Mouse (Mus musculus): ENCODE measurements at regions not wholly inside any gene's neighbourhood (a gene's known extent, or its start where the extent isn't known, plus 50 kb on each side); places are given as distances from the start of the nearest gene placed in this dataset.

GRCm38 (mm10) chr16:51718695-51719094 lies 312.3 kb upstream of the Cblb start:
- no peaks in the 10 kb centered on the region for H3K4me1 ChIP-seq (replicated peaks)
- H3K27ac ChIP-seq, result no peak overlapping the region
- H3K36me3 ChIP-seq, result no peaks in the 10 kb centered on the region
- H3K4me3 ChIP-seq (replicated peaks), result no peak overlapping the region
- H3K9ac ChIP-seq, result no peak overlapping the region
- ATAC-seq, result no peak
- H3K27me3 ChIP-seq (replicated peaks), result no peaks in the 10 kb centered on the region
- no peak overlapping the region for H3K4me2 ChIP-seq (replicated peaks)
- no peaks in the 10 kb centered on the region for H3K9me3 ChIP-seq
- 58% methylated on average over 2 of the region's 2 CpGs for WGBS

GRCm38 (mm10) chr16:51719637-51720036 lies 311.4 kb upstream of the Cblb start:
- H3K4me1 ChIP-seq (replicated peaks), result no peaks in the 10 kb centered on the region

GRCm38 (mm10) chr16:51722682-51723081 lies 308.3 kb upstream of the Cblb start:
- Histone ChIP-seq H3K9me3 (no peaks in the 10 kb centered on the region), H3K4me2 (replicated peaks) (no peak overlapping the region)
- 36% methylated on average over 4 of the region's 4 CpGs for WGBS

More at GRCm38 (mm10) chr16:51719637-51720036, 311.4 kb upstream of the Cblb start:
- no peaks in the 10 kb centered on the region for H3K9me3 ChIP-seq
- H3K36me3 ChIP-seq, result no peaks in the 10 kb centered on the region
- no peaks in the 10 kb centered on the region for H3K27me3 ChIP-seq (replicated peaks)
- no peak overlapping the region for H3K9ac ChIP-seq
- H3K27ac ChIP-seq, result no peak overlapping the region
- WGBS, result 81% methylated on average over 2 of the region's 2 CpGs
- H3K4me2 ChIP-seq (replicated peaks), result no peak overlapping the region
- no peak for ATAC-seq
- no peak overlapping the region for H3K4me3 ChIP-seq (replicated peaks)

GRCm38 (mm10) chr16:51741875-51742274 lies 289.1 kb upstream of the Cblb start:
- no peak overlapping the region for H3K9ac ChIP-seq
- H3K36me3 ChIP-seq, result no peaks in the 10 kb centered on the region
- ATAC-seq, result peak; percentile 89
- H3K4me1 ChIP-seq (replicated peaks), result no peaks in the 10 kb centered on the region
- H3K9me3 ChIP-seq, result no peaks in the 10 kb centered on the region
- H3K4me3 ChIP-seq (replicated peaks), result no peak overlapping the region
- 71% methylated on average over 2 of the region's 2 CpGs for WGBS
- H3K27ac ChIP-seq, result no peak overlapping the region
- no peaks in the 10 kb centered on the region for H3K27me3 ChIP-seq (replicated peaks)
- no peak overlapping the region for H3K4me2 ChIP-seq (replicated peaks)

More at GRCm38 (mm10) chr16:51722682-51723081, 308.3 kb upstream of the Cblb start:
- Histone ChIP-seq H3K27me3 (replicated peaks) (no peaks in the 10 kb centered on the region), H3K36me3 (no peaks in the 10 kb centered on the region), H3K27ac (no peak overlapping the region), H3K4me1 (replicated peaks) (no peaks in the 10 kb centered on the region), H3K9ac (no peak overlapping the region), H3K4me3 (replicated peaks) (no peak overlapping the region)
- ATAC-seq, result no peak

GRCm38 (mm10) chr16:51751878-51752277 lies 279.1 kb upstream of the Cblb start:
- 52% methylated on average over 7 of the region's 7 CpGs for WGBS
- Histone ChIP-seq H3K36me3 (no peaks in the 10 kb centered on the region), H3K9ac (no peak overlapping the region), H3K27ac (no peak overlapping the region), H3K9me3 (no peaks in the 10 kb centered on the region), H3K4me3 (replicated peaks) (no peak overlapping the region), H3K4me2 (replicated peaks) (no peak overlapping the region), H3K4me1 (replicated peaks) (no peaks in the 10 kb centered on the region), H3K27me3 (replicated peaks) (no peaks in the 10 kb centered on the region)
- ATAC-seq, result no peak

- Histone ChIP-seq H3K9me3 (no peaks in the 10 kb centered on the region), H3K4me1 (replicated peaks) (no peaks in the 10 kb centered on the region), H3K36me3 (no peaks in the 10 kb centered on the region), H3K9ac (no peak overlapping the region), H3K4me2 (replicated peaks) (no peak overlapping the region), H3K4me3 (replicated peaks) (no peak overlapping the region), H3K27ac (no peak overlapping the region), H3K27me3 (replicated peaks) (no peaks in the 10 kb centered on the region)
- no peak for ATAC-seq
- 53% methylated on average over 9 of the region's 9 CpGs for WGBS
These were observed 272.4 kb upstream of the Cblb start for GRCm38 (mm10) chr16:51758361-51759227.

- H3K4me2 ChIP-seq (replicated peaks), result no peak overlapping the region
- 45% methylated on average over 4 of the region's 4 CpGs for WGBS
- no peak overlapping the region for H3K27ac ChIP-seq
- H3K9me3 ChIP-seq, result no peaks in the 10 kb centered on the region
- no peak for ATAC-seq
- no peak overlapping the region for H3K9ac ChIP-seq
- no peaks in the 10 kb centered on the region for H3K27me3 ChIP-seq (replicated peaks)
- H3K4me3 ChIP-seq (replicated peaks), result no peak overlapping the region
- H3K36me3 ChIP-seq, result no peaks in the 10 kb centered on the region
- H3K4me1 ChIP-seq (replicated peaks), result no peaks in the 10 kb centered on the region
These were observed 271.8 kb upstream of the Cblb start for GRCm38 (mm10) chr16:51759228-51759647.

- H3K9ac ChIP-seq, result no peak overlapping the region
- H3K4me2 ChIP-seq (replicated peaks), result no peak overlapping the region
- no peak for ATAC-seq
- H3K36me3 ChIP-seq, result no peaks in the 10 kb centered on the region
- no peak overlapping the region for H3K4me3 ChIP-seq (replicated peaks)
- 59% methylated on average over 3 of the region's 3 CpGs for WGBS
- H3K27me3 ChIP-seq (replicated peaks), result no peaks in the 10 kb centered on the region
- no peak overlapping the region for H3K27ac ChIP-seq
- H3K4me1 ChIP-seq (replicated peaks), result no peaks in the 10 kb centered on the region
- no peaks in the 10 kb centered on the region for H3K9me3 ChIP-seq
These were observed 263.5 kb upstream of the Cblb start for GRCm38 (mm10) chr16:51767556-51767955.

GRCm38 (mm10) chr16:51778920-51779319 lies 252.1 kb upstream of the Cblb start:
- no peaks in the 10 kb centered on the region for H3K9me3 ChIP-seq
- no peaks in the 10 kb centered on the region for H3K36me3 ChIP-seq
- WGBS, result 73% methylated on average over 2 of the region's 2 CpGs
- no peak overlapping the region for H3K27ac ChIP-seq
- no peak overlapping the region for H3K9ac ChIP-seq
- H3K4me3 ChIP-seq (replicated peaks), result no peak overlapping the region
- no peak for ATAC-seq
- H3K4me2 ChIP-seq (replicated peaks), result no peak overlapping the region
- no peaks in the 10 kb centered on the region for H3K27me3 ChIP-seq (replicated peaks)
- H3K4me1 ChIP-seq (replicated peaks), result no peaks in the 10 kb centered on the region

- no peaks in the 10 kb centered on the region for H3K4me1 ChIP-seq (replicated peaks)
- H3K4me3 ChIP-seq (replicated peaks), result no peak overlapping the region
- H3K27ac ChIP-seq, result no peak overlapping the region
- H3K9me3 ChIP-seq, result no peaks in the 10 kb centered on the region
- WGBS, result 94% methylated on average over 3 of the region's 3 CpGs
- H3K9ac ChIP-seq, result no peak overlapping the region
- no peak overlapping the region for H3K4me2 ChIP-seq (replicated peaks)
- ATAC-seq, result no peak
- no peaks in the 10 kb centered on the region for H3K36me3 ChIP-seq
- no peaks in the 10 kb centered on the region for H3K27me3 ChIP-seq (replicated peaks)
These were observed 236.0 kb upstream of the Cblb start for GRCm38 (mm10) chr16:51795003-51795402.

GRCm38 (mm10) chr16:51807323-51807722 lies 223.7 kb upstream of the Cblb start:
- Histone ChIP-seq H3K4me2 (replicated peaks) (no peak overlapping the region), H3K27me3 (replicated peaks) (no peaks in the 10 kb centered on the region), H3K4me1 (replicated peaks) (no peaks in the 10 kb centered on the region), H3K4me3 (replicated peaks) (no peak overlapping the region), H3K9me3 (no peaks in the 10 kb centered on the region), H3K9ac (no peak overlapping the region), H3K27ac (no peak overlapping the region), H3K36me3 (no peaks in the 10 kb centered on the region)
- WGBS, result 76% methylated on average over 6 of the region's 6 CpGs
- ATAC-seq, result no peak

GRCm38 (mm10) chr16:51809120-51809519 lies 221.9 kb upstream of the Cblb start:
- no peak overlapping the region for H3K4me3 ChIP-seq (replicated peaks)
- WGBS, result 83% methylated on average over 2 of the region's 2 CpGs
- H3K27me3 ChIP-seq (replicated peaks), result no peaks in the 10 kb centered on the region
- H3K36me3 ChIP-seq, result no peaks in the 10 kb centered on the region
- no peak overlapping the region for H3K4me2 ChIP-seq (replicated peaks)
- H3K4me1 ChIP-seq (replicated peaks), result no peaks in the 10 kb centered on the region
- ATAC-seq, result no peak
- H3K27ac ChIP-seq, result no peak overlapping the region
- no peak overlapping the region for H3K9ac ChIP-seq
- no peaks in the 10 kb centered on the region for H3K9me3 ChIP-seq

GRCm38 (mm10) chr16:51811073-51811472 lies 220.0 kb upstream of the Cblb start:
- H3K9me3 ChIP-seq, result no peaks in the 10 kb centered on the region
- no peaks in the 10 kb centered on the region for H3K27me3 ChIP-seq (replicated peaks)
- H3K4me2 ChIP-seq (replicated peaks), result no peak overlapping the region
- H3K4me3 ChIP-seq (replicated peaks), result no peak overlapping the region
- no peaks in the 10 kb centered on the region for H3K4me1 ChIP-seq (replicated peaks)
- no peaks in the 10 kb centered on the region for H3K36me3 ChIP-seq
- no peak overlapping the region for H3K9ac ChIP-seq
- H3K27ac ChIP-seq, result no peak overlapping the region
- WGBS, result 80% methylated on average over 1 of the region's 1 CpGs
- no peak for ATAC-seq

All from intestine, embryonic 15.5 days (tissue).